Mouse (Mus musculus) B cell, adult 62 days (primary cell): ENCODE data around the gene Olfr1099. TPM values are rescaled to one million over a fixed set of nuclear protein-coding genes. Genes with fewer than 3 reads are reported as not detected.

Experiments used
- total RNA-seq: library from RNA; stranded (reverse); gene quantifications from 4 replicates; pipeline ENCODE4 v1.2.4, GENCODE M21; 2023

Gene Olfr1099
- not detected in 4 replicates for total RNA-seq

GRCm38 (mm10) chr2:86960593-86960992, at the start of gene Olfr1099:
TSS of gene Olfr1099 (minus strand) at chr2:86960693.

GRCm38 (mm10) chr2:86998098-86998497, 37.6 kb upstream of the Olfr1099 start, which contains the start of gene Olfr1102:
TSS of gene Olfr1102 (plus strand) at chr2:86998398.

GRCm38 (mm10) chr2:86991121-86991520, 30.6 kb upstream of the Olfr1099 start, which contains the start of gene Olfr1101:
TSS of gene Olfr1101 (minus strand) at chr2:86991221.

GRCm38 (mm10) chr2:86979854-86980253, 19.4 kb upstream of the Olfr1099 start, which contains the start of gene Olfr1100:
TSS of gene Olfr1100 (minus strand) at chr2:86979954.

GRCm38 (mm10) chr2:86924445-86924844, 36.0 kb downstream of the Olfr1099 start, which contains the start of gene Olfr1098:
TSS of gene Olfr1098 (minus strand) at chr2:86924545.

Other genes starting within 250 kb of the Olfr1099 start
- gene Olfr1089, start 227.0 kb downstream of the Olfr1099 start, total RNA-seq: not detected in 4 replicates
- gene Olfr1090, start 201.7 kb downstream of the Olfr1099 start, total RNA-seq: not detected in 4 replicates
- gene Olfr1093, start 178.2 kb downstream of the Olfr1099 start, total RNA-seq: not detected in 4 replicates
- gene Olfr141, start 150.7 kb downstream of the Olfr1099 start, total RNA-seq: not detected in 4 replicates
- not detected in 4 replicates for gene Olfr1094, start 136.0 kb downstream of the Olfr1099 start, total RNA-seq
- not detected in 4 replicates for gene Olfr1095, start 109.0 kb downstream of the Olfr1099 start, total RNA-seq
- not detected in 4 replicates for gene Gm13723, start 85.9 kb downstream of the Olfr1099 start, total RNA-seq
- gene Olfr1097, start 68.5 kb downstream of the Olfr1099 start, total RNA-seq: not detected in 4 replicates
- gene Olfr1098, start 36.1 kb downstream of the Olfr1099 start, total RNA-seq: not detected in 4 replicates
- gene Olfr1100, start 19.3 kb upstream of the Olfr1099 start, total RNA-seq: not detected in 4 replicates
- gene Olfr1101, start 30.5 kb upstream of the Olfr1099 start, total RNA-seq: not detected in 4 replicates
- not detected in 4 replicates for gene Olfr1102, start 37.7 kb upstream of the Olfr1099 start, total RNA-seq
- gene Olfr1104, start 66.4 kb upstream of the Olfr1099 start, total RNA-seq: not detected in 4 replicates
- not detected in 4 replicates for gene Olfr1105, start 75.8 kb upstream of the Olfr1099 start, total RNA-seq
- not detected in 4 replicates for gene Olfr1106, start 91.6 kb upstream of the Olfr1099 start, total RNA-seq
- gene Olfr1107, start 115.1 kb upstream of the Olfr1099 start, total RNA-seq: not detected in 4 replicates
- not detected in 4 replicates for gene Olfr1109, start 135.3 kb upstream of the Olfr1099 start, total RNA-seq
- gene Olfr259, start 153.9 kb upstream of the Olfr1099 start, total RNA-seq: not detected in 4 replicates
- not detected in 4 replicates for gene Olfr1110, start 179.6 kb upstream of the Olfr1099 start, total RNA-seq
- not detected in 4 replicates for gene Olfr1111, start 191.9 kb upstream of the Olfr1099 start, total RNA-seq
- not detected in 4 replicates for gene Olfr1112, start 227.1 kb upstream of the Olfr1099 start, total RNA-seq
- gene Olfr1113, start 248.3 kb upstream of the Olfr1099 start, total RNA-seq: not detected in 4 replicates